Mouse (Mus musculus) hindbrain, embryonic 11.5 days (tissue): ENCODE data around the gene Zfp641. TPM values are rescaled to one million over a fixed set of nuclear protein-coding genes. Genes with fewer than 3 reads are reported as not detected.

Experiments used
- ATAC-seq: fragments of 200-750 bp; cut with Nextera tagmentation; 2 replicates; pipeline ENCODE4 v1.8.0; 2017; ENCODE audit warnings: mild to moderate bottlenecking, moderate TSS enrichment, moderate library complexity; ENCODE audit not compliant: low FRiP score
- DNase-seq: peaks from one replicate; pipeline ENCODE4 v3.0.0-alpha.2; 2015; ENCODE audit warnings: low spot score
- H3K27ac ChIP-seq: fragments of 300-500 bp; sonication (generic); 2 replicates; pipeline ENCODE4 v1.5.1; 2014; ENCODE audit warnings: mild to moderate bottlenecking, low read depth, low read length
- H3K27me3 ChIP-seq: fragments of 300-500 bp; sonication (generic); 2 replicates; pipeline ENCODE4 v1.6.1; 2014; ENCODE audit warnings: mild to moderate bottlenecking, low read length, moderate library complexity, mixed read lengths; ENCODE audit not compliant: control insufficient read depth, insufficient read depth
- H3K36me3 ChIP-seq: fragments of 300-500 bp; sonication (generic); 2 replicates; pipeline ENCODE4 v1.6.1; 2014; ENCODE audit warnings: mild to moderate bottlenecking, low read length, moderate library complexity, mixed read lengths; ENCODE audit not compliant: control insufficient read depth, insufficient read depth
- H3K4me1 ChIP-seq: fragments of 300-500 bp; sonication (generic); replicated peaks from 2 replicates; pipeline ENCODE4 v1.6.1; 2014; ENCODE audit warnings: low read length, mixed read lengths; ENCODE audit not compliant: control insufficient read depth, insufficient read depth
- H3K4me2 ChIP-seq: fragments of 300-500 bp; sonication (generic); replicated peaks from 2 replicates; pipeline ENCODE4 v1.6.1; 2014; ENCODE audit warnings: mild to moderate bottlenecking, low read depth, low read length
- H3K4me3 ChIP-seq: fragments of 300-500 bp; sonication (generic); 2 replicates; pipeline ENCODE4 v1.5.1; 2014; ENCODE audit warnings: low read depth, low read length
- H3K9ac ChIP-seq: fragments of 300-500 bp; sonication (generic); 2 replicates; pipeline ENCODE4 v1.6.1; 2014; ENCODE audit warnings: low read depth, low read length
- H3K9me3 ChIP-seq: fragments of 300-500 bp; sonication (generic); 2 replicates; pipeline ENCODE4 v1.6.1; 2016; ENCODE audit warnings: low read length; ENCODE audit not compliant: control insufficient read depth
- WGBS: fragments of 180-500 bp; shearing (Covaris S2); extraction: QIAGEN DNeasy Blood & Tissue Kit; methylation state at CpG from one replicate; pipeline ENCODE4 v1.1.7; 2014; 5-methylcytosine and 5-hydroxymethylcytosine counted together
- polyA plus RNA-seq: library from polyadenylated mRNA; unstranded; fragments of >200 nt; fragmentation: Nextera tagmentation; extraction: Ambion mirVana; gene quantifications from 2 replicates; pipeline ENCODE4 v1.2.1, GENCODE M21; 2014

The Zfp641 gene
- 1.7 and 2.1 TPM in 2 replicates for polyA plus RNA-seq

DNA sequence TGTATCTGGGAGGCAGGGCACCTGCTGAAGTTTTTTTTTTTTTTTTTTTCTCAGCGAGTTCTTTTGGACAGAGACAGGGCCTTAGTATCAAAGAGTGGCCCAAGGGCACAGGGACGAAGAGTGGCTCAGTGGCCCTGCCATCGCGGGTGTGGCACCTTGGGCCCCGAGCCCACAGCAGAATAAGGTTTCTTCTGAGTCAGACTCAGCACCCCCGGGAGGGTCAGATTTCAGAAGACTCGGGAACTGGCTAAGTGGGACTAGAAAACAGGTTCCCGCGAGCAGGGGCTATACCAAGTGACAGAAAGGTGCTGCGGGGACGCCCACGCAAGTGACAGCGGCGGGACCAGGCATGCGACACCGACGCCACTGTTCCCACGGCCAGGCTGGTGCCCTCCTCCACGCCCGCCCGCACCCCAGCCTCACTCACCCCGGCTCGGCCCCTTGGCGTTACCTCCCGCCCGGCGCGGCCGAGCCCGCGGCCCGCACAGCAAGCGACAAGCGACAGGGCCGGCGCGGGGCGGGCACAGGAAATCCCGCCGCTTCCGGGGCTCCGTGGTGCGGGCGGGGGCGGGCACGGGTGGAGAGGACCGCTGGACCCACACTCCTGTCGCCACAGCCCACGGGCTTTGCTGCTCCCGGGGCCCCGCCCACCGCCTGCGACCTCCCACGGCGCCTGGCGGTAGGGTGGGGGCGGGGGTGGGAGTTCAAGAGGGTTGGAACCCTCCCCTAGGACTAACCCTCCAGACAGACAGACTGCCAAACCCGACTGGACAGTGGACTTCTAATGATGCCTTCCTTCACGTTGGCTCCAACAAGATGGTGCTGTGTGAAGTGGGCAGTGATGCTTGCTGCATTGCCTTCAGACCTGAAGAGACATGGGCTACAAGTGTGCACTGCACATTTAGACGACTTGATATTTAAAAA, at the start of gene Zfp641:
Zfp641 (minus strand) TSS at position 534 of the 924 bp plus-strand sequence.
- Histone ChIP-seq H3K27ac (no peak within 1 kb of the TSS), H3K4me2 (peak within 1 kb of the TSS; percentile 92), H3K4me3 (peak within 1 kb of the TSS; percentile 67), H3K9me3 (no peaks in the 10 kb centered on the region), H3K4me1 (no peaks in the 10 kb centered on the region), H3K36me3 (no peaks in the 10 kb centered on the region), H3K27me3 (no peaks in the 10 kb centered on the region), H3K9ac (peak within 1 kb of the TSS; percentile 73)
- peak; percentile 58 for DNase-seq
- 5% methylated on average over 37 of the region's 60 CpGs for WGBS
- ATAC-seq = peak; percentile 27; the same call in 1 of the 2 replicates

- no peaks in the 10 kb centered on the region for H3K36me3 ChIP-seq
- WGBS = 89% methylated on average over 8 of the region's 8 CpGs
- no peak within 1 kb of the TSS for H3K4me3 ChIP-seq
- no peaks in the 10 kb centered on the region for H3K27me3 ChIP-seq
- no peak within 1 kb of the TSS for H3K9ac ChIP-seq
- no peaks in the 10 kb centered on the region for H3K4me1 ChIP-seq
- no peak within 1 kb of the TSS for H3K27ac ChIP-seq
- H3K9me3 ChIP-seq = no peaks in the 10 kb centered on the region
- ATAC-seq (no peak), DNase-seq (no peak)
- H3K4me2 ChIP-seq = no peak within 1 kb of the TSS
These were observed 44.9 kb upstream of the Zfp641 start, which contains the start of gene Olfr284 for GRCm38 (mm10) chr15:98340887-98341286. TSS of gene Olfr284 (minus strand) at chr15:98340987.

DNA sequence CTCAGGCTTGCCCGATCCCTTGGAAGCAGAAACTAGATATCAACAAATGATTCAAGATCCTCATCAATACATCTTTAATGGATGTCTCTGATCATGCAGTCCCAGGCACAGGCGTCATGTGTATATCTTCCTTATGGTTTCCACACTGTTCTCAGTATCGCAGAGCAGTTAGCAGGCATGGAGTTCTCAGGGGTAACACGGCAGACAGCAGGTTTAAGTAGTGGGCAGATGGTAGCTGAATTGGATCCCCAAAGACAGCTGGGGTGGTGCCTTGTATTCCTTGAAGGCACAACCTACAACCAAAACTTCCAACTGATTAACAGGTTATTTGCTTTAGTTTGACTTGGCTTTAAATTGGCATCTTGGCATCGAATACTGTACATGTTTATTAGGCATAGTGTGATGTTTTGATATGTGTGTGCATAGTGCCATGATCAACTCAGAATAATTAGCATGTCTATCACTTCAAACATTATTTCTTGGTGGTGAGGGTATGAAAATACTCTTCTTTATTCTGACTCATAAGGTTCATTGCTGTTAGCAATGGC, 21.3 kb upstream of the Zfp641 start, which contains the start of gene Olfr285:
Olfr285 (minus strand) TSS at position 177 of the 548 bp plus-strand sequence.
- no peak within 1 kb of the TSS for H3K27ac ChIP-seq
- WGBS = 90% methylated on average over 5 of the region's 5 CpGs
- H3K4me2 ChIP-seq = no peak within 1 kb of the TSS
- ATAC-seq (no peak), DNase-seq (no peak)
- no peak within 1 kb of the TSS for H3K9ac ChIP-seq
- H3K36me3 ChIP-seq = no peaks in the 10 kb centered on the region
- H3K4me1 ChIP-seq = no peaks in the 10 kb centered on the region
- no peaks in the 10 kb centered on the region for H3K27me3 ChIP-seq
- no peaks in the 10 kb centered on the region for H3K9me3 ChIP-seq
- H3K4me3 ChIP-seq = no peak within 1 kb of the TSS

DNA sequence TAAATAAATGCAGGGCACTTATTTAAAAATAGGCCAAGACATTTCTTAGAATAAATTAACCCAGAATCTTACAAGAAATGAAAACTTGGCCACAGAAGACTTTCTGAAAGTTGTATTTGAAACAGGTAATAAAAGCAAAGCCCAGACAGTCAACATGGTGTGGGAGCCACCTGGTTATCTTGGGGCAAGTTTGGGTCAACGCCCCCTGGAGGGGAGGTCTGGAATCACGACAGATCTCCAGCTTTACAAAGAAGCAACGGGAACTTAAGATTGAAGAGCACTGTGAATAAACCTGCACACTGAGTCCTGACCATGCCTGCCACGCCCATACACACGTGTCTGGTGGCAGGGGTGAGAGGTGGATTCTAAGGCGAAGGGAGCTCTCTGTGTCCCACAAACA, 19.7 kb upstream of the Zfp641 start:
- no peaks in the 10 kb centered on the region for H3K9me3 ChIP-seq
- 50% methylated on average over 6 of the region's 6 CpGs for WGBS
- no peak for ATAC-seq

DNA sequence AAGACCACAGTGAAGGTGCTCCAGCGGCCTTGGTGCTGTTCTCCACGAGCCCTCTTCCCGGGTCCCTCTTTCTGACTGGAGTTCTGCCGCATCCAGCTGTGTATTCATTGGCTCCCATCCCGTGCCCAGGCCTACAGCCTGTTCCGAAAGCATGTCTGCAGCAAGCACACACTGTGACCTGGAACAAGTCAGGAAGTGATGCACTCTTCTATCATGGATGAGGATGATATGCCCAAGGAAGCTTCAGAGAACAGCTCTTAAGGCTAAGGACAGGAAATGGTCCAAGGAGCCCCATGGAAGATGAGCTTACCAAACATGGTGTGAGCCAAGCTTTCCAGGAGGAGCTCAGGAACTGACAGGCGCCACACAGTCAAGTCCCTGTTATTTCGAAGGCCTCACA, 2.3 kb downstream of the Zfp641 start:
- Histone ChIP-seq H3K27ac (no peak overlapping the region), H3K27me3 (no peaks in the 10 kb centered on the region), H3K9ac (no peak overlapping the region), H3K4me3 (no peak overlapping the region), H3K4me1 (no peaks in the 10 kb centered on the region), H3K4me2 (no peak overlapping the region), H3K9me3 (no peaks in the 10 kb centered on the region), H3K36me3 (no peaks in the 10 kb centered on the region)
- 91% methylated on average over 8 of the region's 8 CpGs for WGBS
- DNase-seq = no peak
- no peak for ATAC-seq

More for the DNA sequence above, 19.7 kb upstream of the Zfp641 start:
- Histone ChIP-seq H3K4me1 (no peaks in the 10 kb centered on the region), H3K27me3 (no peaks in the 10 kb centered on the region), H3K4me2 (no peak overlapping the region), H3K9ac (no peak overlapping the region), H3K4me3 (no peak overlapping the region), H3K27ac (no peak overlapping the region), H3K36me3 (no peaks in the 10 kb centered on the region)
- no peak for DNase-seq

DNA sequence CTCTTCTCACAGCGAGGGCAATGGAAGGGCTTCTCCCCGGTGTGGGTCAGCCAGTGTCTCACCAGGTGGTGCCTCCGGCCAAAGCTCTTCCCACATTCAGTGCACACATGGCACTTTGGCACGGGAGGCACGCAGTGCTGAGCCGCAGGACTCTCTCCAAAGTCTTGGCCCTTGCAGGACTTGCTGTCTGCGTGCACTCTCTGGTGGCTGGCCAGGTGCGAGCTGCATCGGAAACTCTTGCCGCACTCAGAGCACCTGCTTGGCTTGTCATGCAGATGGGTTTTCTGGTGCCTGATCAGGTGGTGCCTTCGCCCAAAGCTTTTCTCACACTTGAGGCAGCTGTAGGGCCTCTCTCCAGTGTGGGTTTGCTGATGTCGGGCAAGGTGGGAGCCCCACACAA, 7.4 kb downstream of the Zfp641 start:
- Histone ChIP-seq H3K9me3 (no peaks in the 10 kb centered on the region), H3K4me3 (no peak overlapping the region), H3K4me1 (no peaks in the 10 kb centered on the region), H3K4me2 (no peak overlapping the region), H3K27ac (no peak overlapping the region), H3K9ac (no peak overlapping the region), H3K36me3 (no peaks in the 10 kb centered on the region), H3K27me3 (no peaks in the 10 kb centered on the region)
- ATAC-seq (no peak), DNase-seq (no peak)
- 76% methylated on average over 12 of the region's 12 CpGs for WGBS

DNA sequence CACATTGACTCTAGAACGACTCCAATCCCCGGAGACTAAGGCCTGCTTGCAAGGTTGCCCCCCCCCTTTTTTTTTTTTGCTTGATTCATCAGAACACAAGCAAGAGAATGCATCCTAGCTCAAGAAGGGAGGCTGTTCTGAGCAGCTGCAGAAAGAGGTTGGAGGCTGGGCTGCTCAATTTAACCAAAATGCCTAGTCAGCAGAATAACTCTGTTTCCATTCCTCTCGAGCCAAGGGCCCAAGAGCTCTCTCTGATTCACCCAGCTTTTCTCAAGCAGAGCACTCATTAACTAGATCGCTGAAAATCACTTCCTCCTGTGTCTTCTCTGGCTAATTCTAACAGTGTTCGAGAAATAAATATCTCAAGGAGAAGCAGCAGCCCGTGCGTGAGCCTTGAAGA, 9.5 kb downstream of the Zfp641 start:
- no peaks in the 10 kb centered on the region for H3K4me1 ChIP-seq
- no peaks in the 10 kb centered on the region for H3K9me3 ChIP-seq
- H3K27me3 ChIP-seq = no peaks in the 10 kb centered on the region
- H3K9ac ChIP-seq = no peak overlapping the region
- H3K36me3 ChIP-seq = no peaks in the 10 kb centered on the region
- H3K4me3 ChIP-seq = no peak overlapping the region
- H3K4me2 ChIP-seq = no peak overlapping the region
- no peak overlapping the region for H3K27ac ChIP-seq
- DNase-seq (no peak), ATAC-seq (no peak)
- WGBS = 84% methylated on average over 7 of the region's 7 CpGs

DNA sequence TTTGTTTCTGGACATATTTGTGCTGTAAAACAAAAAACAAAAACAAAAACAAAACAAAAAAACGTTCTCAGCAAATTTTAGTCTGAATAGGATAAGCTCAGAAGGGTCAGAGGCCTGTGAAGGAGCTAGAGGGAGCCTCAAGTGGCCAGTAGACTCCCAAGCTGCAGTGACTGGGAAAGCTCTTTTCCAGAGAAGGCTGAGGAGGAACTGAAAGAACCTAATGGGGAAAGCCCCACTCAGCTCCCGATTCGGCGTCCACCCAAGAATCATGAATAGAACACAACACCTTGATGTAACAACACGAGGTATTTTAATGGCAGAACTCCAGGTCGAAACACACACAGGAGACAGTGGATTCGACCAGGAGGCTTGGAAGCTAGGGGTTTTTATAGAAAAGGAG, 38.2 kb downstream of the Zfp641 start:
- Histone ChIP-seq H3K9me3 (no peaks in the 10 kb centered on the region), H3K4me2 (no peak overlapping the region), H3K36me3 (no peaks in the 10 kb centered on the region), H3K4me1 (no peaks in the 10 kb centered on the region), H3K9ac (no peak overlapping the region), H3K4me3 (no peak overlapping the region), H3K27me3 (no peaks in the 10 kb centered on the region), H3K27ac (no peak overlapping the region)
- no peak for DNase-seq
- 85% methylated on average over 7 of the region's 7 CpGs for WGBS
- no peak for ATAC-seq
